Mouse (Mus musculus): Measurements from ENCODE around the gene Apobec4. TPM values are rescaled to one million over a fixed set of nuclear protein-coding genes. Genes with fewer than 3 reads are reported as not detected.
"Not testable (repeated sequence)": the region's sequence is repeated elsewhere in the genome, so short reads cannot be mapped to it uniquely, and the experiment has no call there.

The Apobec4 gene
- polyA plus RNA-seq, 1 experiment from 2014 or later, result not detected

- H3K4me2 ChIP-seq, result peak overlapping the region; percentile 91
- no peaks in the 10 kb centered on the region for H3K9me3 ChIP-seq
- H3K4me3 ChIP-seq, result peak overlapping the region; percentile 90
- peak; percentile 44 for ATAC-seq (ENCODE audit: extremely low read depth, insufficient number of reproducible peaks, low FRiP score, low TSS enrichment)
- peaks cover 37% of the 10 kb centered on the region for H3K36me3 ChIP-seq
- H3K9ac ChIP-seq, result peak overlapping the region; percentile 98
- peaks cover 12% of the 10 kb centered on the region for H3K27me3 ChIP-seq (replicated peaks)
- peaks cover 19% of the 10 kb centered on the region for H3K4me1 ChIP-seq
- under 1% methylated on average over 60 of the region's 60 CpGs for WGBS
- H3K27ac ChIP-seq (replicated peaks), result peak overlapping the region; percentile 94
Measured at GRCm38 (mm10) chr1:152766804-152767748, 16.7 kb downstream of the Apobec4 start.

GRCm38 (mm10) chr1:152767749-152768488 lies 17.6 kb downstream of the Apobec4 start:
- peak overlapping the region; percentile 90 for H3K4me3 ChIP-seq
- no peak for ATAC-seq (ENCODE audit: extremely low read depth, insufficient number of reproducible peaks, low FRiP score, low TSS enrichment)
- WGBS, result 7% methylated on average over 5 of the region's 5 CpGs
- no peaks in the 10 kb centered on the region for H3K9me3 ChIP-seq
- peaks cover 19% of the 10 kb centered on the region for H3K4me1 ChIP-seq
- H3K9ac ChIP-seq, result peak overlapping the region; percentile 98; the same call in 1 of the 2 replicates
- peak overlapping the region; percentile 91 for H3K4me2 ChIP-seq
- H3K27ac ChIP-seq (replicated peaks), result no peak overlapping the region
- peaks cover 45% of the 10 kb centered on the region for H3K36me3 ChIP-seq
- H3K27me3 ChIP-seq (replicated peaks), result peaks cover 12% of the 10 kb centered on the region

DNA sequence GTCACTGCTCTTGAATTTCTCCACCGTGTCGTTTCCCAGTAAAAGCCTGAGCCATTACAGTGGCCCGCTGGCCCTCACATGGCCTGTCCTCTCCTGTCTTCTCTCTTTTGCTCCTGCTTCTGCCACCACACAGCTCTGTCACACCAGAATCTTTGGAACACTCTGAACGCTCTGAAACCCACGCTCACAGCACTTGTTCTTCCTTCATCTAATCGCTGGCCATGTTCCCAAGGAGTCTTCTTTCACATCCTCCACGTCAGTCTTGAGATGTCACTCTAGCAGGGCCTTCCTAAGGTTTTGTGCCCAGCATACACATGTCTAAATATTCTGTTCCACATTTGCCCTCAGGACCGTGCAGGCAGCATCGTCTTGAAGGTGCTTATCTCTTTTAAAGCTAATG lies 20.7 kb downstream of the Apobec4 start:
- Histone ChIP-seq H3K27me3 (replicated peaks) (no peaks in the 10 kb centered on the region), H3K36me3 (peaks cover 76% of the 10 kb centered on the region), H3K9me3 (no peaks in the 10 kb centered on the region), H3K4me3 (no peak overlapping the region), H3K4me2 (no peak overlapping the region), H3K27ac (replicated peaks) (no peak overlapping the region), H3K4me1 (peaks cover 10% of the 10 kb centered on the region), H3K9ac (no peak overlapping the region)
- 82% methylated on average over 9 of the region's 9 CpGs for WGBS
- ATAC-seq (ENCODE audit: extremely low read depth, insufficient number of reproducible peaks, low FRiP score, low TSS enrichment), result no peak

DNA sequence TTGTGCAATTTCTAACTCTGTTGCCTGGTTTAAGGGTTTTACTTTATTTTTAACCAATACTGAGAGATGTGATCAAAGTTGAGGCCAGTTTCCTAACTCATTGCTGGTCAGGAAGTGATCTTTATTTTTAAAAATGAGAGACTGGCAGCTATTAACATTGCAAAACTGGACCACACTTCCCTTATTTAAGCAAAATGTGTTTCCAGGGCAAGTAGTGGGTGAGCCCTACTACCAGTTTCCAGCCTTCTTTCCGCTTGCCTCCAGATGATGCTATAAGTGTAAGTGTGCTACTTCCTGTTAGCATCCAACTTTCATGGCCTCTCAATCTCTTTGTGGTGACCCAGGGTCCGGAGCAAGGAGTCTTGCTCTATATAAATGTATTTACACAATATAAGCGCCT lies 24.2 kb downstream of the Apobec4 start:
- H3K9ac ChIP-seq; H3K9me3 ChIP-seq; H3K4me2 ChIP-seq; H3K27ac ChIP-seq (replicated peaks); H3K27me3 ChIP-seq (replicated peaks); ATAC-seq (ENCODE audit: extremely low read depth, insufficient number of reproducible peaks, low FRiP score, low TSS enrichment); H3K4me1 ChIP-seq; H3K4me3 ChIP-seq: not testable (repeated sequence)
- peaks cover 70% of the 10 kb centered on the region for H3K36me3 ChIP-seq
- WGBS, result 94% methylated on average over 3 of the region's 3 CpGs

GRCm38 (mm10) chr1:152779071-152779737 lies 28.9 kb downstream of the Apobec4 start:
- Histone ChIP-seq H3K27me3 (replicated peaks) (no peaks in the 10 kb centered on the region), H3K9me3 (no peaks in the 10 kb centered on the region), H3K9ac (no peak overlapping the region), H3K4me3 (no peak overlapping the region), H3K27ac (replicated peaks) (no peak overlapping the region), H3K36me3 (peaks cover 25% of the 10 kb centered on the region), H3K4me1 (peaks cover 6% of the 10 kb centered on the region; the same call in 1 of the 2 replicates), H3K4me2 (peak overlapping the region; percentile 23; the same call in 1 of the 2 replicates)
- peak; percentile 61 for ATAC-seq (ENCODE audit: extremely low read depth, insufficient number of reproducible peaks, low FRiP score, low TSS enrichment)
- 18% methylated on average over 10 of the region's 10 CpGs for WGBS

- H3K4me3 ChIP-seq, result no peak overlapping the region
- 95% methylated on average over 8 of the region's 8 CpGs for WGBS
Measured at GRCm38 (mm10) chr1:152784620-152785019, 34.3 kb downstream of the Apobec4 start.

DNA sequence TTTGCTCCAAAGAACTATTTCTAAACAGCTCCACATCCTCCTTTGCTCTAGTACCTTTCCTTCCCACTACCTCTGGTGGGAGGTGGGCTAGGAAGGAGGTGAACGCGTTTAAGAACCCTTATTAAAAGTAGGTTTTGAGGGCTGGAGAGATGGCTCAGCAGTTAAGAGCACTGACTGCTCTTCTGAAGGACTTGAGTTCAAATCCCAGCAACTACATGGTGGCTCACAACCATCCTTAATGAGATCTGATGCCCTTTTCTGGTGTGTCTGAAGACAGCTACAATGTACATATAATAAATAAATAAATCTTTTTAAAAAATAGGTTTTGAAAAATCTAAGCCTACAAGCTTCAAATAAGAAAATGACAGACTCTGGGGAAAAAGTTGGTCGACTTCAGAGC lies 35.1 kb downstream of the Apobec4 start:
- H3K9ac ChIP-seq; H3K4me2 ChIP-seq; H3K9me3 ChIP-seq; H3K27ac ChIP-seq (replicated peaks); H3K27me3 ChIP-seq (replicated peaks); ATAC-seq (ENCODE audit: extremely low read depth, insufficient number of reproducible peaks, low FRiP score, low TSS enrichment); H3K36me3 ChIP-seq; H3K4me3 ChIP-seq; H3K4me1 ChIP-seq: not testable (repeated sequence)
- WGBS, result 78% methylated on average over 3 of the region's 3 CpGs

More at GRCm38 (mm10) chr1:152784620-152785019, 34.3 kb downstream of the Apobec4 start:
- no peak overlapping the region for H3K27ac ChIP-seq (replicated peaks)
- no peak overlapping the region for H3K4me2 ChIP-seq
- no peaks in the 10 kb centered on the region for H3K4me1 ChIP-seq
- no peaks in the 10 kb centered on the region for H3K36me3 ChIP-seq
- no peaks in the 10 kb centered on the region for H3K27me3 ChIP-seq (replicated peaks)
- H3K9ac ChIP-seq, result no peak overlapping the region
- H3K9me3 ChIP-seq, result no peaks in the 10 kb centered on the region
- ATAC-seq (ENCODE audit: extremely low read depth, insufficient number of reproducible peaks, low FRiP score, low TSS enrichment), result no peak

GRCm38 (mm10) chr1:152786953-152787352 lies 36.6 kb downstream of the Apobec4 start:
- Histone ChIP-seq H3K27me3 (replicated peaks) (no peaks in the 10 kb centered on the region), H3K9me3 (no peaks in the 10 kb centered on the region), H3K4me2 (no peak overlapping the region), H3K4me1 (peaks cover 16% of the 10 kb centered on the region), H3K27ac (replicated peaks) (no peak overlapping the region), H3K9ac (no peak overlapping the region), H3K4me3 (no peak overlapping the region), H3K36me3 (no peaks in the 10 kb centered on the region)
- WGBS, result 81% methylated on average over 4 of the region's 4 CpGs
- no peak for ATAC-seq (ENCODE audit: extremely low read depth, insufficient number of reproducible peaks, low FRiP score, low TSS enrichment)

- Histone ChIP-seq H3K4me1 (peaks cover 25% of the 10 kb centered on the region), H3K36me3 (no peaks in the 10 kb centered on the region), H3K4me3 (no peak overlapping the region), H3K9ac (no peak overlapping the region), H3K4me2 (no peak overlapping the region), H3K27ac (replicated peaks) (no peak overlapping the region), H3K9me3 (no peaks in the 10 kb centered on the region), H3K27me3 (replicated peaks) (no peaks in the 10 kb centered on the region)
- ATAC-seq (ENCODE audit: extremely low read depth, insufficient number of reproducible peaks, low FRiP score, low TSS enrichment), result no peak
- 55% methylated on average over 4 of the region's 4 CpGs for whole genome bisulfite sequencing
Measured at GRCm38 (mm10) chr1:152788121-152788660, 37.8 kb downstream of the Apobec4 start.

DNA sequence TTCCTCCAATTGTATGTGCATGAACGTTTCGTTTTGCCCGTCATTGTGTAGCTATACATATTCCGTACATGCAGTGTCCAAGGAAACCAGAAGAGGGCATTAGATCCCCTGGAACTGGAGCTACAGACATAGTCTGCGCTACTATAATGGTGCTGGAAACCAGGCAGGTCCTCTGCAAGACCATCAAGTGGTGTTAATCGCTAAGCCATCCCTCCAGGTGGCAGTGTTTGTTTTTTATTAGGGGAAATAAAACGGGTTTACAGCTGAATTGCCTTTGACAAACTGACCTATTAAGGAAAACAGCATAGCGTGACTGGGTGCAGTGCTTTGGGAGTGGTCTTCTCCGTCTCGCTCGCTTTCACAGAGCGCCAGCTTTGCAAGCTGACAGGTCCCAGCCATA lies 39.9 kb downstream of the Apobec4 start:
- no peak for ATAC-seq (ENCODE audit: extremely low read depth, insufficient number of reproducible peaks, low FRiP score, low TSS enrichment)
- H3K4me3 ChIP-seq, result peak overlapping the region; percentile 1; the same call in 1 of the 2 replicates
- H3K27ac ChIP-seq (replicated peaks), result peak overlapping the region; percentile 77
- no peak overlapping the region for H3K9ac ChIP-seq
- 24% methylated on average over 12 of the region's 12 CpGs for WGBS
- peaks cover 31% of the 10 kb centered on the region for H3K4me1 ChIP-seq
- H3K4me2 ChIP-seq, result peak overlapping the region; percentile 39
- H3K9me3 ChIP-seq, result no peaks in the 10 kb centered on the region
- H3K27me3 ChIP-seq (replicated peaks), result no peaks in the 10 kb centered on the region
- no peaks in the 10 kb centered on the region for H3K36me3 ChIP-seq

- WGBS, result 3% methylated on average over 6 of the region's 6 CpGs
- Histone ChIP-seq H3K27me3 (replicated peaks) (no peaks in the 10 kb centered on the region), H3K4me2 (peak overlapping the region; percentile 39)
Measured at GRCm38 (mm10) chr1:152790821-152791220, 40.5 kb downstream of the Apobec4 start.

More at GRCm38 (mm10) chr1:152790821-152791220, 40.5 kb downstream of the Apobec4 start:
- Histone ChIP-seq H3K36me3 (no peaks in the 10 kb centered on the region), H3K4me3 (no peak overlapping the region; the same call in 1 of the 2 replicates), H3K9ac (no peak overlapping the region), H3K27ac (replicated peaks) (peak overlapping the region; percentile 77), H3K4me1 (peaks cover 34% of the 10 kb centered on the region), H3K9me3 (no peaks in the 10 kb centered on the region)
- ATAC-seq (ENCODE audit: extremely low read depth, insufficient number of reproducible peaks, low FRiP score, low TSS enrichment), result peak; percentile 28; the same call in 1 of the 2 replicates
